Mouse (Mus musculus): ENCODE results near the gene Vav3.

DNA sequence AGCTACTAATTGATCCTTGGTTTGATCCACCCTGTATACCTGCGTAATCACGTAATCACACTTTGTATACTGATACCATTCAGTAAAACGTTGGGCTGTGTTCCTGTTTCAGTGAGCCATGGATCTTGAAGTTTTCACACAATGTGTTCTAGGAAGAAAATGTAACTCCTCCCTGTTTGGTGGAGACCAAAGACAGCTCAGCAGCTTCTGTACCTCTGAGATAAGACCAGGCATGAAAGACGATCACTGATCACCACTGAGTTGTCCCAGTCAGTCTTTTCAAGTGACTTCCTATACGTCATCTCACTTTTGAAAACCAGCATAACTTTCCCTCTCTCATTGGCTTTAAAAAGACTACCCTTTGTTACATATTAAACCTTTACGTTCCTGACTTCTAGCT is 38.2 kb downstream of the Vav3 start:
- no peak for TF ChIP-seq CTCF (conservative IDR thresholded peaks at IDR 0.05 in 1 of 2, IDR thresholded peaks at IDR 0.05 in 1 of 2; ENCODE audit: low read depth in 2 of 2, low read length in 2 of 2)
- no peak for TF ChIP-seq ZC3H11A (IDR thresholded peaks at IDR 0.05; ENCODE audit: low read depth, low read length)
- TF ChIP-seq USF1 (IDR thresholded peaks at IDR 0.05; ENCODE audit: low read depth, low read length): no peak
- no peak for TF ChIP-seq JUN (IDR thresholded peaks at IDR 0.05; ENCODE audit: insufficient read depth, low read depth, low read length)
- TF ChIP-seq POLR2AphosphoS2 (IDR thresholded peaks at IDR 0.05; ENCODE audit: low read depth, low read length): no peak
- no peak for TF ChIP-seq SIN3A (IDR thresholded peaks at IDR 0.05; ENCODE audit: low read length)
- TF ChIP-seq RAD21 (IDR thresholded peaks at IDR 0.05; ENCODE audit: low read depth, low read length): no peak
